Mouse (Mus musculus) stomach, postnatal 0 days (tissue): ENCODE data around the gene Sgta.

Experiments
- CTCF ChIP-seq: IDR thresholded peaks from 2 replicates; pipeline ENCODE4 v1.5.1; 2016; ENCODE audit warnings: antibody characterized with exemption, low read depth, mild to moderate bottlenecking, moderate library complexity
- EP300 ChIP-seq: optimal IDR thresholded peaks from 2 replicates; pipeline ENCODE3; 2016; ENCODE audit warnings: antibody characterized with exemption

DNA sequence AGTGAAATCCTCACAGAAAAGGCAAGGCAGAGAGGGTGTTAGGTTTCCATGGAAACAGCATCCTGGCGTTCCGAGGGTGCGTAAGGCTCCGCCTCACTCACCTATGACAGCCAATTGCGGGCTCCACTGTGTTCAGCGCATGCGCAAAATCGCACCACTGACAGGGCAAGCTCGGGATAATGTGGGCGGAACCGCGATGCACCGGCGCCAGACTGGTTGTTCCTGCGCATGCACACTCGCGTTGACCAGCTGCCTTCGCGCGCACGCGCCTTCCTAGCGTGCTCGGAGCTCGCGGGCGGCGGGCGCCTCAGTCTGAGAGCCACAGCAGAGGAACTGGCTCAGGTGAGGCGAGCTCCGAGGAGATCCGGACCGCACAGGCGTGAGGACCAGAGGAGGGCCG lies 9.9 kb upstream of the Sgta start, which contains the start of gene Thop1:
- TF ChIP-seq EP300, result no peak
- TF ChIP-seq CTCF, result no peak
